In genomic region chr19:34947206-34947605, GRCm38 (mm10) we compare ENCODE assay signal across 19 mouse cellular contexts. TPM values are rescaled to one million over a fixed set of nuclear protein-coding genes. Genes with fewer than 3 reads are reported as not detected.
A peak's percentile ranks its signal among the peaks of the same experiment; 100 is the strongest.
DNase-seq lines count a peak whose midpoint lies in the region; ATAC-seq lines count a peak whose summit lies in the region.
"Had no signal": no experiment of that assay in that cellular context is flagged by ENCODE, and none has a peak within 500 bp of the region (broad histone marks: within the 10 kb centered on the region; RNA-seq: fewer than 3 reads in every experiment).

No protein-coding gene starts in this region.

- H3K4me1 ChIP-seq in kidney, embryonic 16.5 days (ENCODE audit: insufficient read depth, low read length), result no peaks in the 10 kb centered on the region
- no peaks in the 10 kb centered on the region for H3K4me1 ChIP-seq in forebrain, embryonic 16.5 days (replicated peaks; ENCODE audit: control insufficient read depth, insufficient read depth, low read length)
- H3K4me1 ChIP-seq: embryonic facial prominence, embryonic 10.5 days; embryonic facial prominence, embryonic 12.5 days; forebrain, embryonic 13.5 days; forebrain, embryonic 15.5 days had no signal

- no peak overlapping the region for H3K4me2 ChIP-seq in kidney, embryonic 16.5 days (replicated peaks; ENCODE audit: low read depth, low read length)
- no peak overlapping the region for H3K4me2 ChIP-seq in forebrain, embryonic 16.5 days (ENCODE audit: low read length)
- H3K4me2 ChIP-seq: embryonic facial prominence, embryonic 12.5 days; forebrain, embryonic 13.5 days; forebrain, embryonic 15.5 days had no signal

- no peak overlapping the region for H3K27ac ChIP-seq in kidney, embryonic 16.5 days (ENCODE audit: low read length)
- no peak overlapping the region for H3K27ac ChIP-seq in forebrain, embryonic 16.5 days (ENCODE audit: low read length)
- H3K27ac ChIP-seq: embryonic facial prominence, embryonic 10.5 days; embryonic facial prominence, embryonic 12.5 days; forebrain, embryonic 13.5 days; forebrain, embryonic 15.5 days had no signal

- no peaks in the 10 kb centered on the region for H3K27me3 ChIP-seq in kidney, embryonic 16.5 days (ENCODE audit: insufficient read depth, low read length)
- no peaks in the 10 kb centered on the region for H3K27me3 ChIP-seq in forebrain, embryonic 16.5 days (replicated peaks; ENCODE audit: control insufficient read depth, insufficient read depth, low read length)
- H3K27me3 ChIP-seq: embryonic facial prominence, embryonic 12.5 days; forebrain, embryonic 13.5 days; forebrain, embryonic 15.5 days had no signal

- ATAC-seq in kidney, embryonic 16.5 days (ENCODE audit: low FRiP score, low TSS enrichment), result no peak
- ATAC-seq in forebrain, embryonic 16.5 days, result no peak
- ATAC-seq: forebrain, embryonic 13.5 days; forebrain, embryonic 15.5 days had no signal

- H3K9ac ChIP-seq in kidney, embryonic 16.5 days (replicated peaks; ENCODE audit: low read length), result no peak overlapping the region
- H3K9ac ChIP-seq in forebrain, embryonic 16.5 days (replicated peaks; ENCODE audit: low read depth, low read length), result no peak overlapping the region
- H3K9ac ChIP-seq: embryonic facial prominence, embryonic 12.5 days; forebrain, embryonic 13.5 days; forebrain, embryonic 15.5 days had no signal

- H3K36me3 ChIP-seq in kidney, embryonic 16.5 days (ENCODE audit: insufficient read depth, low read length), result peaks cover 36% of the 10 kb centered on the region
- peaks cover 9% of the 10 kb centered on the region; the same call in 1 of the 2 replicates for H3K36me3 ChIP-seq in forebrain, embryonic 16.5 days (ENCODE audit: control insufficient read depth, insufficient read depth)

- peak; percentile 7 for DNase-seq in frontal cortex, adult 2 months (ENCODE audit: extremely low spot score in 1 of 2, low spot score in 1 of 2)
- no peak for DNase-seq in frontal cortex, postnatal 14 days (ENCODE audit: low spot score in 2 of 2)
- DNase-seq in kidney, adult 9 months, result peak; percentile 20
- peak; percentile 52 for DNase-seq in brain, adult 2 months (ENCODE audit: low read depth, low spot score)
- peak; percentile 16 for DNase-seq in telencephalon, adult 2 months (ENCODE audit: low read depth, low spot score)
- DNase-seq: adrenal gland, adult 2 months; adrenal gland, postnatal 10 days; adrenal gland, postnatal 25 days; cerebellum, adult 11-12 months; cerebellum, adult 2 months; cerebellum, adult 9-10 months; cerebellum, postnatal 10 days; cerebellum, postnatal 25 days had no signal

- WGBS in kidney, embryonic 16.5 days, result 94% methylated on average over 1 of the region's 1 CpGs
- 97% methylated on average over 1 of the region's 1 CpGs for WGBS in forebrain, embryonic 16.5 days

- no peak overlapping the region for H3K4me3 ChIP-seq in kidney, embryonic 16.5 days (ENCODE audit: low read length)
- no peak overlapping the region for H3K4me3 ChIP-seq in forebrain, embryonic 16.5 days (replicated peaks; ENCODE audit: low read length)
- H3K4me3 ChIP-seq: embryonic facial prominence, embryonic 10.5 days; embryonic facial prominence, embryonic 12.5 days; forebrain, embryonic 13.5 days; forebrain, embryonic 15.5 days had no signal

- H3K9me3 ChIP-seq in kidney, embryonic 16.5 days (ENCODE audit: low read length), result no peaks in the 10 kb centered on the region
- no peaks in the 10 kb centered on the region for H3K9me3 ChIP-seq in forebrain, embryonic 16.5 days (ENCODE audit: control insufficient read depth, low read length)
- H3K9me3 ChIP-seq: embryonic facial prominence, embryonic 10.5 days; embryonic facial prominence, embryonic 12.5 days; forebrain, embryonic 13.5 days; forebrain, embryonic 15.5 days had no signal

RNA-seq across cellular contexts. Expression of gene Kif20b, which starts 25.0 kb away (rescaled TPM):
- 1.5 and 1.7 TPM in 2 replicates for polyA plus RNA-seq in frontal cortex, adult 2 months (2012; rRNA removed)
- polyA plus RNA-seq in kidney, embryonic 16.5 days (2015; fragmentation: Nextera tagmentation; extraction: Ambion mirVana), result 61.2 and 61.5 TPM in 2 replicates
- polyA plus RNA-seq in forebrain, embryonic 16.5 days (2015; fragmentation: Nextera tagmentation; extraction: Ambion mirVana), result 28.9 and 31.8 TPM in 2 replicates
- polyA plus RNA-seq: adrenal gland, adult 2 months had no signal

Comparison
In these comparisons a context has a peak if more than half of its experiments do, and no peak if none do; other contexts are left out.
1. DNase-seq: peak in frontal cortex, adult 2 months (2 of 2), kidney, adult 9 months (single experiment), brain, adult 2 months (single experiment) and telencephalon, adult 2 months (single experiment); none in frontal cortex, postnatal 14 days (0 of 2).
2. RNA of gene Kif20b, which starts 25.0 kb away (polyA plus RNA-seq): 61.2 to 61.5 TPM in kidney, embryonic 16.5 days and 28.9 to 31.8 TPM in forebrain, embryonic 16.5 days; 1.5 to 1.7 TPM in frontal cortex, adult 2 months; every median in the first group is over 10 times any median in the second.